Mouse (Mus musculus) embryonic fibroblast, embryonic 13.5 days (primary cell): ENCODE data around the gene Gm45713. TPM values are rescaled to one million over a fixed set of nuclear protein-coding genes. Genes with fewer than 3 reads are reported as not detected.
A peak's percentile ranks its signal among the peaks of the same experiment; 100 is the strongest.

ENCODE experiments used
- H3K27ac ChIP-seq: 2 replicates; pipeline ENCODE4 v1.5.1; 2012; ENCODE audit warnings: low read length, control low read depth, inconsistent platforms; ENCODE audit not compliant: insufficient read depth
- H3K4me1 ChIP-seq: 2 replicates; pipeline ENCODE4 v1.6.1; 2011; ENCODE audit warnings: low read length; ENCODE audit not compliant: control insufficient read depth, insufficient read depth
- H3K4me3 ChIP-seq: 2 replicates; pipeline ENCODE4 v1.5.1; 2011; ENCODE audit warnings: mild to moderate bottlenecking, control low read depth, low read length; ENCODE audit not compliant: insufficient read depth
- CTCF ChIP-seq: IDR thresholded peaks from 2 replicates; pipeline ENCODE4 v1.5.1; 2011; ENCODE audit warnings: mild to moderate bottlenecking, control low read depth, low read length, moderate library complexity, borderline replicate concordance; ENCODE audit not compliant: insufficient read depth
- POLR2A ChIP-seq: IDR thresholded peaks from 2 replicates; pipeline ENCODE4 v1.6.1; 2011; ENCODE audit warnings: low read depth, mild to moderate bottlenecking, control low read depth, low read length, moderate library complexity
- polyA plus RNA-seq: library from polyadenylated mRNA; stranded (reverse); fragments of >200 nt; gene quantifications from 2 replicates; pipeline ENCODE4 v1.2.4, GENCODE M21; 2011; ENCODE audit warnings: low read depth; ENCODE audit not compliant: missing spikeins, insufficient read length

Gene Gm45713
- polyA plus RNA-seq, 1 experiment, result 1.8 TPM

DNA sequence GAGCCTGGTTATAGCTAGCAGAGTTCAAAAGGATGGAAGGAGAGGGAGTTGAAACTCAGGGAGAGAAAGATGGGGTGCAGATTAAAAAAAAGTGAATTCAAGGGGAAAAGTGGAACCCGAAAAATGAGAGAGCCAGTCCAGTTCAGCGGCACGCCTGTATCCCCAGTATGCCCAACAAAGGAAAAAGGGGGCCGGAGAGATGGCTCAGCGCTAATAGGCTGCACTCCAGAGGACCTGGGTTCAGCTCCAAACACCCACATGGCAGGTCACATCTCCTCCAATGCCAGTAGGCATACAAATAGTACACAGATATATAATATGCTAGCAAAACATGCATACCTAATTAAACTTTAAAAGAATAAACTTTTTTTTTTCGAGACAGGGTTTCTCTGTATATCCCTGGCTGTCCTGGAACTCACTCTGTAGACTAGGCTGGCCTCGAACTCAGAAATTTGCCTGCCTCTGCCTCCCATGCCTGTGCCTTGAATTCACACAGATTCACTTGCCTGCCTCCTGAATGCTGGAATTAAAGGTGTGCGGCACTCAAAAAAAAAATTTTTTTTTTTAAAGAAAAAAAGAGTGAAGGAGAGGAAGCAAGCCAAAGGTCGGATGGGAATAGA lies 27.1 kb upstream of the Gm45713 start:
- H3K4me3 ChIP-seq, result no peak overlapping the region
- no peak overlapping the region for H3K27ac ChIP-seq
- no peaks in the 10 kb centered on the region for H3K4me1 ChIP-seq
- no peak for TF ChIP-seq CTCF
- no peak for TF ChIP-seq POLR2A

DNA sequence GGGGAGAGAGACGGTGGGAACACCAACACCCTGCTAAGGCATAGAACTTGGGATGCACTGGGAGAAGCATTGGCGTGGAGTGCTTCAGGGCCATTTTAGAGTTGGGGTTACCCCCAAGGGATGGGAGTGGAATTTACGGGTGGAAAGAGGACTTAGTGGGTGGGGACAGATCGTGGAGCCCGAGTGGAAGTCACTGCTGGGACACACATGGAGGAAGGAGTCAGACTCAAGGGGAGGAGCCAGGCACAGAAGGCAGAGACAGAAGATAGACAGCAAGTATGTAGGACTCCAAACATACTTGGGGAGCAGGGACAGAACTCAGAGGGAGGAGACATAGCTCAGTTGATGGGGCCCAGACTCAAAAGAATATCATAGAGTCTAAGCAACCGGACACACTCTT lies 26.5 kb upstream of the Gm45713 start:
- Histone ChIP-seq H3K4me3 (no peak overlapping the region), H3K27ac (no peak overlapping the region), H3K4me1 (no peaks in the 10 kb centered on the region)
- no peak for TF ChIP-seq POLR2A
- TF ChIP-seq CTCF, result no peak

DNA sequence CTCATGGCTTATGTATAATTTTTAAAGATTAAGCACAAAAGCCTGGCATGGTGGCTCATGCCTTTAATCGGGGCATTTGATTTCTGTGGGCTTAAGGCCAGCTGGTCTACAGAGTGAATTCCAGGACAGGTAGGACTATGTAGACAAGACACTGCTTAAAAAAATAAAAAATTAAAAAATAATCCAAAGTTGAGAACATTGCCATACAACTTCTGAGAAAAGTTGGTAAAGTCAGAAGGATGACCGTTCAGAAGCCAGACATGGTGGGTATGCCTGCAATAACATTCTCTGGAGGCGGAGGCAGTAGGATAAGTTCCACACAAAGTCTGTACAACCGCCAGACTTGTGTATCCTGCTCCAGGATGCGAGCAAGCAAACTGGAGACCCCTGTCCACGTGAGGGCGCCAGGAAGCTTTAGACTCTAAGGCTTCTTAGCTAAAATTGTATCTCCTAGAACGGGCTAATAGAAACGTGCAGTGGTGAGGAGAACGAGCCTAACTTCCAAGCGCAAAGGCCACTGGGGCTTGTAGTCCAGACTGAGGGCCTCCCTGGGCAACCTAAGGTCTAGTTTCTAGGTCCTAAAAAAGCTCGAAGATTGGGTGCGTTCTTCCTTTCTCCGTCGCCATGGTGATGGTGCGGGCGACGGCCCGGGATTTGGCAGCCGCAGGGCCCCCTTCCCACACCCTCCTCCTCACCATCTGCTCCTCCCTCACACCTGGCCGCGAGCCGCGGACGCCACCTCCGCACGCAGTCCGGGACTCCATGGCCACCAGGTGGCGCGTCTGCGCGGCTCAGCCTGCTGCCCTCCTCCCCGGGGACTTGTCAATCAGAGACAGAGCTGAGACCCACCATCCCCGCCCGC lies 25.8 kb upstream of the Gm45713 start:
- H3K4me1 ChIP-seq, result no peaks in the 10 kb centered on the region
- TF ChIP-seq POLR2A (no peak), CTCF (peak; percentile 96)
- peak overlapping the region; percentile 27; the same call in 1 of the 2 replicates for H3K4me3 ChIP-seq
- H3K27ac ChIP-seq, result no peak overlapping the region

DNA sequence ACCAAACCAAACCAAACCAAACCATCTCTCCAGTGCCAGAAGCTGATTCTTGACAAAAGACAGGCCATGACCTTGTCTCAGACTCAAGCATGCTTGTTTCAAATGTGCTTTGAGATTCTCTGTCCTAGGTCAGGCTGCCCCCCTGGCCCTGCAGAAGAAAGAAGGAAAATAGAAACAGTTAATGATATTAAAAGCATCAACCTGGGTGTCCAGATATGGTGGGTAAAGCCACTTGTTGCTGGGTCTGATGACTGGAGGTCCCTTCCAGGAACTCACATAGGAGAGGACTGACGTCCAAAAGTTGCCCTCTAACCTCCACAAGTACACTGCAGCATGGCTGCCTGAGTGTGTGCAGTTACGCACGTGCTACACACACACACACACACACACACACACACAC lies 24.8 kb upstream of the Gm45713 start:
- Histone ChIP-seq H3K4me1 (no peaks in the 10 kb centered on the region), H3K4me3 (no peak overlapping the region), H3K27ac (no peak overlapping the region)

DNA sequence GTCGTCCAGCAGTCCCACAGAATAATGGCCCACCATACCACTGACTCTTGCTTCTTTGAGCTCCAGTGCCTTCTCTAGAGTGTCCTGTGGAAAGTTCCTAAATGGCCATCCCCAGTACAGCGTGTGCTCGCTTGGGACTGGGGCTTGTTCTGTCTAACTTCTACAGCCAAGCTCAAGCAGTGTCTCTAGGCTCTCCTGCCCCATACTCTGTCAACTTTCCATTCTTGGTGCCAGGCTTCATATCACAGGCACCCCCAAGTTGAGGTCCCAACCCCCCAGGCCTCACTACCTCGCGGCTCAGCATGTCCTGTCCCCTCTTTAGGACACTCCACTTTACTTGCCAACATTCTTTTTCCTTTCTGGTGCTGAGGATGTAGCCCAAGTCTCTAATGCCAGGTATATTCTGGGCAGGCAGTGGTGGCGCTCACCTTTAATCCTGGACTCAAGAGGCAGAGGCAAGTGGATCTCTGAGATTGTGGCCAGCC lies 24.3 kb upstream of the Gm45713 start:
- Histone ChIP-seq H3K4me3 (no peak overlapping the region), H3K27ac (no peak overlapping the region), H3K4me1 (no peaks in the 10 kb centered on the region)
- TF ChIP-seq CTCF, result no peak
- TF ChIP-seq POLR2A, result no peak

More for the DNA sequence above, 24.8 kb upstream of the Gm45713 start:
- no peak for TF ChIP-seq POLR2A
- no peak for TF ChIP-seq CTCF

DNA sequence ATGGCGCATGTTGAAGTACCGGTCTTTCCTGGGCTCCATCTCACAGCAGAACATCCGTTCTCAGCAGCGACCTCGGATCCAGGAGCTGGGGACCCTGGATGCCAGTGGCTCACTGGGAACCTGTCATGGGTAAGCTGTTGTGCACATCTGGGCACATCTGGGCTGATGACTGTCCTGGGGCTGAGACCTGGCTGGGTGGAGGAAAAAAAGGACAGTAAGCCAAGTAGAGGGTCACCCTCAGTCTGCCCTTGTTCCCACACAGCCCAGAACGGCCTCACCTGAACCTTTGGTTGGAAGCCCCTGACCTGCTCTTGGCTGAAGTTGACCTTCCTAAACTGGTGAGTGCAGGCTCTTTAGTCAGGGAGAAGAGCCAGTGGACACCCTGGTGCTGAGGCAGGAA lies 23.0 kb upstream of the Gm45713 start:
- no peak overlapping the region for H3K27ac ChIP-seq
- H3K4me1 ChIP-seq, result no peaks in the 10 kb centered on the region
- no peak overlapping the region for H3K4me3 ChIP-seq
- TF ChIP-seq POLR2A (no peak), CTCF (no peak)

DNA sequence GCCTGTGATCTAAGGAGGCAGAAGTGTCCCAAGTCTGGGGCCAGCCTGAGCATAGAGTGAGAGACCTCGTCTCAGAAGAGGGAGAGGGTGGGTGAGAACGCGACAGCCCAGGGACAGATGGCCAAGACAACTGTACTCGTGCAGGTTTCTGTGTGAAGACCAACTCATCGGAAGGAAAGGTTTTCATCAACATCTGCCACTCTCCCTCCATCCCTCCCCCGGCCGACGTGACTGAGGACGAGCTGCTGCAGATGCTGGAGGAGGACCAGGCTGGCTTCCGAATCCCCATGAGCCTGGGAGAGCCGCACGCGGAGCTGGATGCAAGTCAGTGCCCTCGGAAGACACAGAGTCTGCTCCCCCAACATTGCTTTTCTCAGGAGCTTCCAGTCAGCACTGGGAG lies 21.4 kb upstream of the Gm45713 start:
- Histone ChIP-seq H3K4me1 (no peaks in the 10 kb centered on the region), H3K27ac (no peak overlapping the region), H3K4me3 (no peak overlapping the region)
- TF ChIP-seq CTCF (no peak), POLR2A (no peak)

DNA sequence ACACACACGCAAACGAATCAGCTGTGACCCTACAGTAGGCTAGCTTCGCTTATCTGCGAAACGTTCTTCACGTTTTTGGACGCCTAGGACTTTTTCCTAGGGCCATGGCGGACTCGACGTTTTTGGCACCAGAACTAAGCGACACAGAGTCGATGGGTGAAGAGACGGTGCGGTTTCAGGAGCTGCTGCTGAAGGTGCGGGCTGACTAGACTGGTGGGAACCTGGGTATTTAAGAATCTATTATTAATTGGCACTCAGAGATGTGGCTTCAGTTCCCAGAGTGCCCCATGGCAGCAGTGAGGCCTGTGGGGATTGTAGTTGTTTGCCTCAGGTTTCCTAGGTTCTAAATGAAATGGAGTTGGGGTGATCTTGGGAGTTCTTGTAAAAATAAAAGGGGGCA lies 20.2 kb upstream of the Gm45713 start:
- TF ChIP-seq POLR2A (no peak), CTCF (no peak)
- Histone ChIP-seq H3K4me1 (no peaks in the 10 kb centered on the region), H3K27ac (no peak overlapping the region), H3K4me3 (no peak overlapping the region)

DNA sequence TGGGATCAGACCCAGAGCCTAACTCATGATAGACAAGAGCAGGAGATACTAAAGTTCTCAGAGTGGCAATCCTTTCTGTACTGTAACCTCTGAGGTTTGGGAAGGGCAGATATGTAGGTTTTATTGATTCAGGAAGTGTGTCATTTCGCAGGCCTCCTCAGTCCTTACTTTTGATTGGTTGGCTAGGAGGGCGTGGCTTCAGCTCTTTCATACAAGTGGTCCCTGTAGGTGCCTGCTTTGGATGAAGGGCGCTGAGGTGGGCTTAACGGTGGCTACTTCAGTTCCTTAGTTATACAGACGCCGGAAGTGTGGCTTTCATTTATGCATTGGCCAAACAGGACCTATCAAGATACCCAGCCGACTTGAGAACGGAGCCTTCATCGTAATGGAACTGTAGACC lies 19.6 kb upstream of the Gm45713 start:
- no peak overlapping the region for H3K27ac ChIP-seq

DNA sequence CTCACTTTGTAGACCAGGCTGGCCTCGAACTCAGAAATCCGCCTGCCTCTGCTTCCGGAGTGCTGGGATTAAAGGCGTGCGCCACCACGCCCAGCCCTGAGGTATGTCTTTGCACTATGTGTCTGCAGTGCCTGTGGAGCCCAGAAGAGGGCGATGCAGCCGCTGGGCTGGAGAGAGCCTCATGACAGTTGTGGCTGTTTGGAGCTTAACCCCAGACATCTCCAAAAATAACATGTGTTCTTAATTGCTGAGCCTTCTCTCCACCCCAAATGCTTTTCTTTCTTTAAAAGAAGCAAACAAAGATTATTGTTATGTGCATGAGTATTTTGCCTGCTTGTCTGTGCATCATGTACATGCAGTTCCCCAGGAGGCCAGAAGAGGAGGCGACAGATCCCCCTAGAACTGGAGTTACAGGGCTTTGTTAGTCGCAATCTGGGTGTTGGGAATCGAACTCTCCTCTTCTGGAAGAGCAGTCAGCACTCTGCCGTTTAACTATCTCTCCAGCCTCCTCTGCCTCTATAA lies 19.0 kb upstream of the Gm45713 start:
- H3K4me3 ChIP-seq, result peak overlapping the region; percentile 38
- TF ChIP-seq POLR2A (no peak), CTCF (peak; percentile 51; the same call in 1 of the 2 replicates)
- H3K27ac ChIP-seq, result no peak overlapping the region
- no peaks in the 10 kb centered on the region for H3K4me1 ChIP-seq

More for the DNA sequence above, 19.6 kb upstream of the Gm45713 start:
- TF ChIP-seq POLR2A (no peak; the same call in 1 of the 2 replicates), CTCF (no peak)
- no peak overlapping the region for H3K4me3 ChIP-seq
- H3K4me1 ChIP-seq, result no peaks in the 10 kb centered on the region
